Mouse (Mus musculus): Measurements from ENCODE around the gene Adamts20. TPM values are rescaled to one million over a fixed set of nuclear protein-coding genes. Genes with fewer than 3 reads are reported as not detected.
A peak's percentile ranks its signal among the peaks of the same experiment; 100 is the strongest.

The Adamts20 gene
- polyA plus RNA-seq, 1 experiment from 2014 or later: 4.7 TPM

- no peak for ATAC-seq (ENCODE audit: insufficient number of reproducible peaks, insufficient read depth, low FRiP score, low TSS enrichment, low read depth)
- Histone ChIP-seq H3K27me3 (no peaks in the 10 kb centered on the region), H3K9me3 (peaks cover 7% of the 10 kb centered on the region), H3K36me3 (no peaks in the 10 kb centered on the region), H3K4me1 (replicated peaks) (0 out of 2 replicates have a peak, but pooled peaks cover under 1% of the 10 kb centered on the region), H3K9ac (replicated peaks) (no peak overlapping the region), H3K27ac (no peak overlapping the region), H3K4me2 (no peak overlapping the region), H3K4me3 (replicated peaks) (no peak overlapping the region)
- 91% methylated on average over 5 of the region's 5 CpGs for WGBS
These were observed 120.9 kb downstream of the Adamts20 start for GRCm38 (mm10) chr15:94344317-94344716.

GRCm38 (mm10) chr15:94342365-94342764, 122.9 kb downstream of the Adamts20 start:
- Histone ChIP-seq H3K27ac (no peak overlapping the region), H3K4me3 (replicated peaks) (no peak overlapping the region), H3K36me3 (no peaks in the 10 kb centered on the region), H3K9me3 (peaks cover 7% of the 10 kb centered on the region), H3K4me1 (replicated peaks) (0 out of 2 replicates have a peak, but pooled peaks cover 7% of the 10 kb centered on the region), H3K4me2 (no peak overlapping the region), H3K9ac (replicated peaks) (no peak overlapping the region), H3K27me3 (no peaks in the 10 kb centered on the region)
- WGBS: 36% methylated on average over 10 of the region's 10 CpGs
- no peak for ATAC-seq (ENCODE audit: insufficient number of reproducible peaks, insufficient read depth, low FRiP score, low TSS enrichment, low read depth)

GRCm38 (mm10) chr15:94339011-94339410, 126.2 kb downstream of the Adamts20 start:
- H3K4me2 ChIP-seq: no peak overlapping the region

GRCm38 (mm10) chr15:94334586-94334985, 130.6 kb downstream of the Adamts20 start:
- 0 out of 2 replicates have a peak overlapping the region, but pooled peaks have one; percentile 2 for H3K27ac ChIP-seq
- no peaks in the 10 kb centered on the region for H3K36me3 ChIP-seq
- no peak overlapping the region for H3K9ac ChIP-seq (replicated peaks)
- no peak overlapping the region for H3K4me3 ChIP-seq (replicated peaks)
- 0 out of 2 replicates have a peak, but pooled peaks cover 11% of the 10 kb centered on the region for H3K4me1 ChIP-seq (replicated peaks)
- no peaks in the 10 kb centered on the region for H3K9me3 ChIP-seq
- ATAC-seq (ENCODE audit: insufficient number of reproducible peaks, insufficient read depth, low FRiP score, low TSS enrichment, low read depth): no peak
- 69% methylated on average over 10 of the region's 10 CpGs for WGBS
- H3K27me3 ChIP-seq: no peaks in the 10 kb centered on the region
- H3K4me2 ChIP-seq: no peak overlapping the region

More at GRCm38 (mm10) chr15:94339011-94339410, 126.2 kb downstream of the Adamts20 start:
- Histone ChIP-seq H3K4me3 (replicated peaks) (no peak overlapping the region), H3K9me3 (no peaks in the 10 kb centered on the region), H3K27me3 (no peaks in the 10 kb centered on the region), H3K9ac (replicated peaks) (no peak overlapping the region), H3K36me3 (no peaks in the 10 kb centered on the region), H3K4me1 (replicated peaks) (0 out of 2 replicates have a peak, but pooled peaks cover 11% of the 10 kb centered on the region), H3K27ac (no peak overlapping the region)
- 44% methylated on average over 8 of the region's 8 CpGs for WGBS
- no peak for ATAC-seq (ENCODE audit: insufficient number of reproducible peaks, insufficient read depth, low FRiP score, low TSS enrichment, low read depth)

- no peak for ATAC-seq (ENCODE audit: insufficient number of reproducible peaks, insufficient read depth, low FRiP score, low TSS enrichment, low read depth)
- Histone ChIP-seq H3K36me3 (no peaks in the 10 kb centered on the region), H3K27me3 (no peaks in the 10 kb centered on the region), H3K27ac (no peak overlapping the region), H3K9me3 (no peaks in the 10 kb centered on the region), H3K4me1 (replicated peaks) (peaks cover 13% of the 10 kb centered on the region), H3K9ac (replicated peaks) (no peak overlapping the region), H3K4me2 (no peak overlapping the region), H3K4me3 (replicated peaks) (no peak overlapping the region)
- WGBS: 91% methylated on average over 5 of the region's 5 CpGs
These were observed 138.6 kb downstream of the Adamts20 start for GRCm38 (mm10) chr15:94326626-94327025.

GRCm38 (mm10) chr15:94325509-94326181, 139.6 kb downstream of the Adamts20 start:
- Histone ChIP-seq H3K9ac (replicated peaks) (no peak overlapping the region), H3K4me3 (replicated peaks) (no peak overlapping the region), H3K27me3 (no peaks in the 10 kb centered on the region), H3K4me1 (replicated peaks) (peaks cover 13% of the 10 kb centered on the region), H3K4me2 (no peak overlapping the region), H3K9me3 (no peaks in the 10 kb centered on the region), H3K27ac (0 out of 2 replicates have a peak overlapping the region, but pooled peaks have one; percentile 17), H3K36me3 (no peaks in the 10 kb centered on the region)
- no peak for ATAC-seq (ENCODE audit: insufficient number of reproducible peaks, insufficient read depth, low FRiP score, low TSS enrichment, low read depth)
- 54% methylated on average over 13 of the region's 13 CpGs for WGBS

GRCm38 (mm10) chr15:94316171-94316570, 149.0 kb downstream of the Adamts20 start:
- H3K4me3 ChIP-seq (replicated peaks): no peak overlapping the region
- H3K27ac ChIP-seq: no peak overlapping the region

GRCm38 (mm10) chr15:94309689-94310088, 155.5 kb downstream of the Adamts20 start:
- H3K9ac ChIP-seq (replicated peaks): no peak overlapping the region
- WGBS: 89% methylated on average over 7 of the region's 7 CpGs
- no peak overlapping the region for H3K4me2 ChIP-seq
- H3K9me3 ChIP-seq: no peaks in the 10 kb centered on the region
- H3K27me3 ChIP-seq: no peaks in the 10 kb centered on the region
- ATAC-seq (ENCODE audit: insufficient number of reproducible peaks, insufficient read depth, low FRiP score, low TSS enrichment, low read depth): no peak
- no peaks in the 10 kb centered on the region for H3K4me1 ChIP-seq (replicated peaks)
- no peak overlapping the region for H3K4me3 ChIP-seq (replicated peaks)
- no peak overlapping the region for H3K27ac ChIP-seq
- no peaks in the 10 kb centered on the region for H3K36me3 ChIP-seq

More at GRCm38 (mm10) chr15:94316171-94316570, 149.0 kb downstream of the Adamts20 start:
- H3K9me3 ChIP-seq: no peaks in the 10 kb centered on the region
- no peaks in the 10 kb centered on the region for H3K4me1 ChIP-seq (replicated peaks)
- H3K9ac ChIP-seq (replicated peaks): no peak overlapping the region
- WGBS: 87% methylated on average over 3 of the region's 3 CpGs
- no peak overlapping the region for H3K4me2 ChIP-seq
- ATAC-seq (ENCODE audit: insufficient number of reproducible peaks, insufficient read depth, low FRiP score, low TSS enrichment, low read depth): no peak
- H3K36me3 ChIP-seq: no peaks in the 10 kb centered on the region
- H3K27me3 ChIP-seq: no peaks in the 10 kb centered on the region

- WGBS: 83% methylated on average over 9 of the region's 9 CpGs
- Histone ChIP-seq H3K4me2 (no peak overlapping the region), H3K9me3 (no peaks in the 10 kb centered on the region), H3K9ac (replicated peaks) (no peak overlapping the region), H3K27ac (no peak overlapping the region), H3K36me3 (no peaks in the 10 kb centered on the region), H3K27me3 (no peaks in the 10 kb centered on the region), H3K4me3 (replicated peaks) (no peak overlapping the region), H3K4me1 (replicated peaks) (no peaks in the 10 kb centered on the region)
- ATAC-seq (ENCODE audit: insufficient number of reproducible peaks, insufficient read depth, low FRiP score, low TSS enrichment, low read depth): no peak
These were observed 157.3 kb downstream of the Adamts20 start for GRCm38 (mm10) chr15:94307888-94308287.

GRCm38 (mm10) chr15:94303151-94303550, 162.1 kb downstream of the Adamts20 start:
- Histone ChIP-seq H3K36me3 (no peaks in the 10 kb centered on the region), H3K9me3 (no peaks in the 10 kb centered on the region), H3K27ac (no peak overlapping the region), H3K4me1 (replicated peaks) (no peaks in the 10 kb centered on the region), H3K4me2 (no peak overlapping the region), H3K27me3 (no peaks in the 10 kb centered on the region), H3K4me3 (replicated peaks) (no peak overlapping the region), H3K9ac (replicated peaks) (no peak overlapping the region)
- no peak for ATAC-seq (ENCODE audit: insufficient number of reproducible peaks, insufficient read depth, low FRiP score, low TSS enrichment, low read depth)
- 85% methylated on average over 3 of the region's 3 CpGs for WGBS

- WGBS: 61% methylated on average over 4 of the region's 4 CpGs
- Histone ChIP-seq H3K4me1 (replicated peaks) (no peaks in the 10 kb centered on the region), H3K36me3 (no peaks in the 10 kb centered on the region), H3K4me2 (no peak overlapping the region), H3K9me3 (no peaks in the 10 kb centered on the region), H3K9ac (replicated peaks) (no peak overlapping the region), H3K4me3 (replicated peaks) (no peak overlapping the region), H3K27me3 (no peaks in the 10 kb centered on the region), H3K27ac (no peak overlapping the region)
- no peak for ATAC-seq (ENCODE audit: insufficient number of reproducible peaks, insufficient read depth, low FRiP score, low TSS enrichment, low read depth)
These were observed 171.1 kb downstream of the Adamts20 start for GRCm38 (mm10) chr15:94294084-94294483.

GRCm38 (mm10) chr15:94288015-94288414, 177.2 kb downstream of the Adamts20 start:
- Histone ChIP-seq H3K27me3 (no peaks in the 10 kb centered on the region), H3K36me3 (no peaks in the 10 kb centered on the region)
- WGBS: 93% methylated on average over 2 of the region's 2 CpGs

More at GRCm38 (mm10) chr15:94288015-94288414, 177.2 kb downstream of the Adamts20 start:
- Histone ChIP-seq H3K9me3 (no peaks in the 10 kb centered on the region), H3K4me1 (replicated peaks) (no peaks in the 10 kb centered on the region), H3K4me3 (replicated peaks) (no peak overlapping the region), H3K4me2 (no peak overlapping the region), H3K27ac (no peak overlapping the region), H3K9ac (replicated peaks) (no peak overlapping the region)
- no peak for ATAC-seq (ENCODE audit: insufficient number of reproducible peaks, insufficient read depth, low FRiP score, low TSS enrichment, low read depth)
